Mouse (Mus musculus) gonadal fat pad, adult 2 months (tissue): ENCODE measurements around the gene Ddx55. TPM values are rescaled to one million over a fixed set of nuclear protein-coding genes. Genes with fewer than 3 reads are reported as not detected.

ENCODE experiments used
- DNase-seq: peaks from one replicate; pipeline ENCODE4 v3.0.0-alpha.2; 2012; ENCODE audit warnings: low read depth
- polyA plus RNA-seq: library from polyadenylated mRNA; depleted of rRNA; stranded (reverse); fragments of >200 nt; gene quantifications from 2 replicates; pipeline ENCODE4 v1.2.3, GENCODE M21; 2012; rRNA removed

The Ddx55 gene
- 10.5 and 10.8 TPM in 2 replicates for polyA plus RNA-seq

GRCm38 (mm10) chr5:124552558-124553307, at the start of gene Ddx55:
Ddx55 (plus strand) TSS chr5:124552864.
- DNase-seq, result no peak

- no peak for DNase-seq
Observed at GRCm38 (mm10) chr5:124503742-124504141, 48.9 kb upstream of the Ddx55 start.

- no peak for DNase-seq
Observed at GRCm38 (mm10) chr5:124505235-124505634, 47.4 kb upstream of the Ddx55 start.

- DNase-seq, result no peak
Observed at GRCm38 (mm10) chr5:124506731-124507359, 45.8 kb upstream of the Ddx55 start.

- no peak for DNase-seq
Observed at GRCm38 (mm10) chr5:124509200-124509599, 43.5 kb upstream of the Ddx55 start.

GRCm38 (mm10) chr5:124509742-124510237, 42.9 kb upstream of the Ddx55 start:
- no peak for DNase-seq

- no peak for DNase-seq
Observed at GRCm38 (mm10) chr5:124510536-124511050, 42.1 kb upstream of the Ddx55 start.

GRCm38 (mm10) chr5:124515789-124516188, 36.9 kb upstream of the Ddx55 start:
- no peak for DNase-seq

GRCm38 (mm10) chr5:124518648-124519047, 34.0 kb upstream of the Ddx55 start:
- no peak for DNase-seq

GRCm38 (mm10) chr5:124521588-124521987, 31.1 kb upstream of the Ddx55 start:
- DNase-seq, result no peak

- no peak for DNase-seq
Observed at GRCm38 (mm10) chr5:124523032-124523431, 29.6 kb upstream of the Ddx55 start.

- no peak for DNase-seq
Observed at GRCm38 (mm10) chr5:124524943-124525342, 27.7 kb upstream of the Ddx55 start.

- no peak for DNase-seq
Observed at GRCm38 (mm10) chr5:124528351-124528750, 24.3 kb upstream of the Ddx55 start.

- DNase-seq, result no peak
Observed at GRCm38 (mm10) chr5:124528791-124529190, 23.9 kb upstream of the Ddx55 start.

- no peak for DNase-seq
Observed at GRCm38 (mm10) chr5:124529191-124529651, 23.4 kb upstream of the Ddx55 start.

- no peak for DNase-seq
Observed at GRCm38 (mm10) chr5:124529697-124530096, 23.0 kb upstream of the Ddx55 start.

- DNase-seq, result no peak
Observed at GRCm38 (mm10) chr5:124530655-124531582, 21.7 kb upstream of the Ddx55 start, which contains the start of gene Rilpl1. Rilpl1 (minus strand) TSS chr5:124531391.

GRCm38 (mm10) chr5:124531583-124531930, 21.1 kb upstream of the Ddx55 start:
- DNase-seq, result no peak

- no peak for DNase-seq
Observed at GRCm38 (mm10) chr5:124532451-124532850, 20.2 kb upstream of the Ddx55 start.

- no peak for DNase-seq
Observed at GRCm38 (mm10) chr5:124535016-124535415, 17.6 kb upstream of the Ddx55 start.

GRCm38 (mm10) chr5:124536776-124537175, 15.9 kb upstream of the Ddx55 start:
- no peak for DNase-seq
